Mouse (Mus musculus): Measurements from ENCODE around the gene Alpk3. TPM values are rescaled to one million over a fixed set of nuclear protein-coding genes. Genes with fewer than 3 reads are reported as not detected.

The Alpk3 gene
- total and polyA plus RNA-seq, 2 experiments from 2014 or later, result 0.16 TPM

DNA sequence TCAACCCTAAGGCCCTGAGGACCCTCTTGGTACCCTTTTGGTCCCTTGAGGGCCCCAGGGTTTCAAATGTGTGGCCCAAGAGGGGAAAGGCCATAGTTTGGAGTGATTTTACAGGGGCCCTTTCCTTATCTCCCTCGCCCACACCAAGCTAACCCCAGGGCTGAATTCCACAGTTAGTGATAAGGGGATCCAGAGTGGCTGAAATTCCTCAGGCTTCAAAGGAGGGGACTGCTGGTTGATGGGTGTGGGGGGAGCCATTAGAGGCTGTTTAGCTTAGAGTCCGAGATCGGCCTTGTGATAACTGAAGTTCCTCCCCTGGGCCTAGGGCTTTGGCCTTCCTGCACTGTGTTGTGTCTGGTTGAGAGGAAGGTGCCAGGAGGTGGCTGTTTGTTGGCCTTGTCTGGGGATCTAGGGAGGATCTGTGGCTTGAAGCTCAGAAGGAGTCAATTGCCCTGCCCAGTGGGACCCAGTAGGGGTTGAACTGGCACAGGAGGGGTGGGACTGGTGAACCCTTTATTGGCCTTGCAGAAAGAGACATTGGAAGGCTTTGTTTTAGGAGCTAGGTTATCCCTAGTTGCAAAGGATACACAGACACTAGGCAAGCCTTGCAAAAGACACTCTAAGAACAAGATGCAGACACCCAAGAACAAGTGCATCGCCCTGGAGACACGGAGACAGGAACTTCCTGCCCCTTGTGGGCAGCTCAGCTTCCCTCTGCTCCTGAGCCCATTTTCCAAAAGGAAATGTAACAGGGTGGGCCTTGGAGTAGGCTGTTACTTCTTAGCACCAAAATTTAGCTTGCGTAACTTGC lies 706 bp downstream of the Alpk3 start:
- Histone ChIP-seq H3K27me3 (ENCODE audit: insufficient read depth, low read length) (no peaks in the 10 kb centered on the region), H3K4me2 (ENCODE audit: low read depth, low read length) (no peak overlapping the region), H3K27ac (no peak overlapping the region), H3K4me1 (ENCODE audit: insufficient read depth, low read length) (no peaks in the 10 kb centered on the region; the same call in 1 of the 2 replicates), H3K9me3 (ENCODE audit: low read length) (no peaks in the 10 kb centered on the region), H3K36me3 (ENCODE audit: insufficient read depth, low read length) (no peaks in the 10 kb centered on the region), H3K9ac (replicated peaks; ENCODE audit: low read length) (no peak overlapping the region), H3K4me3 (ENCODE audit: low read length) (no peak overlapping the region)
- 83% methylated on average over 6 of the region's 6 CpGs for WGBS
- TF ChIP-seq CTCF (IDR thresholded peaks at IDR 0.05; ENCODE audit: low read depth), result no peak
- DNase-seq (ENCODE audit: low spot score) (no peak), ATAC-seq (no peak)

DNA sequence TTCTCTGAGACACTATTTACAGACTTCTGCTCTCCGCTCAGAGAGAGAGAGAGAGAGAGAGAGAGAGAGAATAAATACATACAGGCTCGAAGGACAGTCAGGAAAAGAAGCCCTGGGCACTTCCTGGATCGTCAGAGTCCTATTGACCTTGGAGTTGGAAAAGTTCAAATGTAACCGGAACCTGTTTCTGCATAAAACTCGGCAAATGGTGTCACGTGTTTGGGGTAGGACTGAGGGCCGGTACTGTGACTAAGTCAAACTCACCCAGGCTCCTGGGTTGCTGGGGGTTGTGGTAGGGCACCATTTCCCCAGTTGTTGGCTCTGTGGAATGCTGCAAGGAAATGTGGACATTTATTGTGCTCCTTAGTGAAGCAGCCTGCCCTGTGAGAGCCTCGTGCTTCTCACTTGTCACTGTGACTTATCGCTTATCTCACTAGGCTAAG lies 1.3 kb downstream of the Alpk3 start:
- no peak overlapping the region for H3K4me2 ChIP-seq (ENCODE audit: low read depth, low read length)
- H3K27me3 ChIP-seq (ENCODE audit: insufficient read depth, low read length), result no peaks in the 10 kb centered on the region
- no peak for TF ChIP-seq CTCF (IDR thresholded peaks at IDR 0.05; ENCODE audit: low read depth)
- no peaks in the 10 kb centered on the region for H3K9me3 ChIP-seq (ENCODE audit: low read length)
- no peak for DNase-seq (ENCODE audit: low spot score)
- ATAC-seq, result no peak
- no peaks in the 10 kb centered on the region; the same call in 1 of the 2 replicates for H3K4me1 ChIP-seq (ENCODE audit: insufficient read depth, low read length)
- H3K9ac ChIP-seq (replicated peaks; ENCODE audit: low read length), result no peak overlapping the region
- H3K36me3 ChIP-seq (ENCODE audit: insufficient read depth, low read length), result no peaks in the 10 kb centered on the region
- 68% methylated on average over 9 of the region's 9 CpGs for WGBS
- H3K4me3 ChIP-seq (ENCODE audit: low read length), result no peak overlapping the region
- peak overlapping the region; percentile 20; the same call in 1 of the 2 replicates for H3K27ac ChIP-seq

DNA sequence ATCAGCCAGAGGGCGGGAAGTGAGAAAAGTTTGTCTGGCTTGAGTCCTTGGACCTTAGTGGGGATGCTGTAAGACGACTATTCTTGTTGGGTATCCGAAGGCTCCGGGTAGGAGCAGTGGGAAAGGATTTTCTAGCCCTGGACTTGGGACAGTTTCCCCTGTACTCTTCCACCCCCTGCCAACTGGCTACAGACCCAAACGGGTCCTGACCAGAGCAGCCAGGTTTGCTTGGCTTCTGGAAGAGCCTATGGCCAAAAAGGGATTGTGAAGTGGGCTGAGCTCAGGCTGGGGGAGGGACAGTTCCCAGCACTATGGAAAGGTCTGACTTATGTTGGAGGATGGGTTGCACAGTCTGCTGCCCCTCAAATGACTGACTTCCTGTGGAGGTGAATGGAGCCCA lies 2.0 kb downstream of the Alpk3 start:
- DNase-seq (ENCODE audit: low spot score), result peak; percentile 15
- peak; percentile 73; the same call in 1 of the 2 replicates for ATAC-seq
- Histone ChIP-seq H3K9me3 (ENCODE audit: low read length) (no peaks in the 10 kb centered on the region), H3K9ac (replicated peaks; ENCODE audit: low read length) (no peak overlapping the region), H3K4me2 (ENCODE audit: low read depth, low read length) (no peak overlapping the region), H3K36me3 (ENCODE audit: insufficient read depth, low read length) (no peaks in the 10 kb centered on the region), H3K4me1 (ENCODE audit: insufficient read depth, low read length) (no peaks in the 10 kb centered on the region; the same call in 1 of the 2 replicates), H3K27me3 (ENCODE audit: insufficient read depth, low read length) (no peaks in the 10 kb centered on the region), H3K27ac (peak overlapping the region; percentile 20; the same call in 1 of the 2 replicates), H3K4me3 (ENCODE audit: low read length) (no peak overlapping the region)
- TF ChIP-seq CTCF (IDR thresholded peaks at IDR 0.05; ENCODE audit: low read depth), result no peak
- WGBS, result 66% methylated on average over 5 of the region's 5 CpGs

DNA sequence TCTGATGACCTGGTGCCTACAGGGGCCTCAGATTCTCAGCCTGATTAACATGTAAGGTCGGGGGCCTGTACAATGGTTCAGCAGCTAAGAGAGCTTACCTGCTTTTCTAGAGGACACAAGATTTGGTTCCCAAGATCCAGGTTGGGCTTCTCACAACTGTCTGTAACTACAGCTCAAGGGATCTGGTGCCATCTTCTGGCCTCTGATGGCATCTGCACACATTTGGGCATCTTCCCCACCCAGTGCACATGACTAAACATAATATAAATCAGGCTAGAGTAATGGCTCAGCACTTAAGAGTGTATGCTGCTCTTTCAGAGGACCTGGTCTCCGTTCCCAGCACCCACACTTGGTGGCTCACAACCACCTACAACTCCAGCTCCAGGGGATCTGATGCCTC lies 3.5 kb downstream of the Alpk3 start:
- 82% methylated on average over 2 of the region's 2 CpGs for WGBS
- Histone ChIP-seq H3K4me3 (ENCODE audit: low read length) (no peak overlapping the region), H3K4me1 (ENCODE audit: insufficient read depth, low read length) (no peaks in the 10 kb centered on the region; the same call in 1 of the 2 replicates), H3K36me3 (ENCODE audit: insufficient read depth, low read length) (no peaks in the 10 kb centered on the region), H3K27me3 (ENCODE audit: insufficient read depth, low read length) (no peaks in the 10 kb centered on the region), H3K27ac (no peak overlapping the region), H3K9ac (replicated peaks; ENCODE audit: low read length) (no peak overlapping the region), H3K4me2 (ENCODE audit: low read depth, low read length) (no peak overlapping the region), H3K9me3 (ENCODE audit: low read length) (no peaks in the 10 kb centered on the region)
- peak; percentile 56 for TF ChIP-seq CTCF (IDR thresholded peaks at IDR 0.05; ENCODE audit: low read depth)
- DNase-seq (ENCODE audit: low spot score), result peak; percentile 20
- ATAC-seq, result no peak

DNA sequence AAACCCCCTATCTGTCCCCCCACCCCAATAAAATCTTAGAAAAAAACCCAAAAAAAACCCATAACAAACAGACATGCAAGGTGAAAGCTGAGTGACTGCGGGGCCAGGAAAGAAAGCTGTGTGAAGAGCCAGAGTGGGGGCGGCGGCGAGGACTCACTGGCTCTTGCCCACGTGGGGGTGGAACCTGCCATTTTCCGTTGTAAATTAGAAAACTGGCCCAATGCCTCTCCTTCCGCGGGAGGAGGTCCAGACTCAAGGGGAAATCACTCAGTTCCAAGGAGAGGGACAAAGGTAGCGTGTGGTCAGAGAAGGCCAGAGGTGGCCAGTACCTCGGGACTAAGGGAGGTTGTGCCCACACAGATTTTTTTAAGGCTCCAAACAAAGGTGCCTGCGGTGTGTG lies 4.5 kb downstream of the Alpk3 start:
- H3K9ac ChIP-seq (replicated peaks; ENCODE audit: low read length), result no peak overlapping the region
- H3K4me1 ChIP-seq (ENCODE audit: insufficient read depth, low read length), result no peaks in the 10 kb centered on the region; the same call in 1 of the 2 replicates
- H3K4me3 ChIP-seq (ENCODE audit: low read length), result no peak overlapping the region
- no peak overlapping the region for H3K4me2 ChIP-seq (ENCODE audit: low read depth, low read length)
- no peak for ATAC-seq
- H3K27me3 ChIP-seq (ENCODE audit: insufficient read depth, low read length), result no peaks in the 10 kb centered on the region
- no peak for TF ChIP-seq CTCF (IDR thresholded peaks at IDR 0.05; ENCODE audit: low read depth)
- no peaks in the 10 kb centered on the region for H3K36me3 ChIP-seq (ENCODE audit: insufficient read depth, low read length)
- WGBS, result 79% methylated on average over 11 of the region's 11 CpGs
- no peak overlapping the region for H3K27ac ChIP-seq
- DNase-seq (ENCODE audit: low spot score), result no peak
- no peaks in the 10 kb centered on the region for H3K9me3 ChIP-seq (ENCODE audit: low read length)

DNA sequence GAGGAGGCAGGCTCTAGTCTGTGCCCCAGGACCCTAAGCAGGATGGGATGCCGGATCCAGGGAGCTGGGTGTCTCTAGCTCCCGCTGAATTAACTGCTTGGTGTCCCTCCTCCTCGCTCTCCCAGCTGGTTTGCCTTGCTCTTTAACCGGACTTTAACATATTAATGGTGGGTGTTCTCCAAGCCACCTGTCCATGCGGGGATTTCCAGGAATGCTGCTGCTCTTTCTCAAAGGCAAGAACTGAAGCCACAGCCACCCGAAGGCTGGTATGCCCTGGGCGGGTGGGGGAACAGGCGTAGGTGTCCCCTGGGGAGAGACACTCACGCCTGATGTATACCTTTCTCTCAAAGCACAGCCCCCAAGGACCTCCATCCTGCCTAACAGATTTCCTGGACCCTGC lies 5.9 kb downstream of the Alpk3 start:
- no peak overlapping the region for H3K4me3 ChIP-seq (ENCODE audit: low read length)
- no peaks in the 10 kb centered on the region for H3K9me3 ChIP-seq (ENCODE audit: low read length)
- H3K4me1 ChIP-seq (ENCODE audit: insufficient read depth, low read length), result no peaks in the 10 kb centered on the region
- no peak for TF ChIP-seq CTCF (IDR thresholded peaks at IDR 0.05; ENCODE audit: low read depth)
- 61% methylated on average over 9 of the region's 9 CpGs for WGBS
- H3K36me3 ChIP-seq (ENCODE audit: insufficient read depth, low read length), result no peaks in the 10 kb centered on the region
- ATAC-seq (no peak), DNase-seq (ENCODE audit: low spot score) (no peak)
- H3K27me3 ChIP-seq (ENCODE audit: insufficient read depth, low read length), result no peaks in the 10 kb centered on the region
- no peak overlapping the region for H3K9ac ChIP-seq (replicated peaks; ENCODE audit: low read length)
- no peak overlapping the region for H3K4me2 ChIP-seq (ENCODE audit: low read depth, low read length)
- no peak overlapping the region for H3K27ac ChIP-seq

DNA sequence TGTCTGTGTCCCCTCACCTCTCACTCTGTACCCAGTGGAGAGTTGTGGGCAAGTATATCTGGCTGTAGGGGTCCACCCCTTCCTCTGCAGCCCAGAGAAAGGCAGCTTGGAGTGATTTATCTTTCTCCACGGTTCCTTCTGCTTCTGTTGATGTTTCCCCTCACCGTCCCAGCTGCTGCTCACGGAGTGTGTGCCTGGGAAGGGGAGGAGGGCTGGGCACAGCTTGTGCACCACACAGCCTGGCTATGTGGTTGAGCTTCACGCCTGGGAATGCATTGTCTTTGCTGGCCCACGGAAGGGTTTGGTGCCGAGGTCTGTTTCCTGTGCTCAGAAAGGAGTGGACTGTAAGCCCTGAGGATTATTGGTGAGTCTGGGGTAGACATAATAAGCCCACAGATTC lies 9.3 kb downstream of the Alpk3 start:
- H3K9me3 ChIP-seq (ENCODE audit: low read length), result no peaks in the 10 kb centered on the region
- 34% methylated on average over 6 of the region's 6 CpGs for WGBS
- ATAC-seq, result no peak
- no peak overlapping the region for H3K4me2 ChIP-seq (ENCODE audit: low read depth, low read length)
- TF ChIP-seq CTCF (IDR thresholded peaks at IDR 0.05; ENCODE audit: low read depth), result no peak
- no peak for DNase-seq (ENCODE audit: low spot score)
- no peak overlapping the region for H3K27ac ChIP-seq
- no peaks in the 10 kb centered on the region for H3K27me3 ChIP-seq (ENCODE audit: insufficient read depth, low read length)
- no peak overlapping the region for H3K9ac ChIP-seq (replicated peaks; ENCODE audit: low read length)
- H3K4me3 ChIP-seq (ENCODE audit: low read length), result no peak overlapping the region
- H3K4me1 ChIP-seq (ENCODE audit: insufficient read depth, low read length), result no peaks in the 10 kb centered on the region
- H3K36me3 ChIP-seq (ENCODE audit: insufficient read depth, low read length), result no peaks in the 10 kb centered on the region
